Mouse (Mus musculus) T-cell, adult 66 days (primary cell): ENCODE results near the gene Aph1c. TPM values are rescaled to one million over a fixed set of nuclear protein-coding genes. Genes with fewer than 3 reads are reported as not detected.

Experiments used
- total RNA-seq, 2 experiments: library from RNA; stranded (reverse); gene quantifications; 3 replicates in 1 of 2; 4 replicates in 1 of 2; pipeline ENCODE4 v1.2.4; 2023

The Aph1c gene
- total RNA-seq = 1 to 10 TPM; 1.4 to 1.9 TPM

GRCm38 (mm10) chr9:66834318-66835096 is at the start of gene Aph1c:
Gene Aph1c (minus strand): TSS chr9:66834726.

GRCm38 (mm10) chr9:66796739-66797138 is 37.8 kb downstream of the Aph1c start, which contains the start of gene Gm10647:
Gene Gm10647 (plus strand): TSS chr9:66797039.

GRCm38 (mm10) chr9:66795464-66796324 is 38.8 kb downstream of the Aph1c start, which contains the start of gene Aph1b:
Gene Aph1b (minus strand): TSS chr9:66795490.

Other genes with a start within 250 kb of the Aph1c start
- gene Usp3, start 241.6 kb downstream of the Aph1c start, total RNA-seq = 100 to 1,000 TPM; 165 to 167 TPM
- gene Car12, start 121.0 kb downstream of the Aph1c start, total RNA-seq = 1 to 10 TPM; 5.2 to 5.5 TPM
- under 1 TPM; 0.67 to 0.71 TPM for gene Aph1b, start 39.2 kb downstream of the Aph1c start, total RNA-seq
- gene Gm10647, start 37.7 kb downstream of the Aph1c start, total RNA-seq = not detected
- 10 to 100 TPM; 61.2 to 69.2 TPM for gene Rab8b, start 85.0 kb upstream of the Aph1c start, total RNA-seq
- 10 to 100 TPM; 45.0 to 61.0 TPM for gene Rps27l, start 111.4 kb upstream of the Aph1c start, total RNA-seq
- 10 to 100 TPM; 11.3 to 15.0 TPM for gene Lactb, start 140.8 kb upstream of the Aph1c start, total RNA-seq
- 10 to 100 TPM; 57.8 to 60.0 TPM for gene Tpm1, start 214.7 kb upstream of the Aph1c start, total RNA-seq